Mouse (Mus musculus) small intestine, adult 2 months (tissue): ENCODE measurements around the gene Pygo1.

ENCODE experiments used
- CTCF ChIP-seq: fragments of 200-500 bp; IDR thresholded peaks from 2 replicates; pipeline ENCODE4 v1.5.1; 2012; ENCODE audit warnings: low read depth, mild to moderate bottlenecking, control low read depth, inconsistent platforms, low read length, moderate library complexity, mixed read lengths; ENCODE audit not compliant: insufficient replicate concordance, insufficient read length; ENCODE audit errors: extremely low read depth
- POLR2A ChIP-seq: fragments of 200-500 bp; IDR thresholded peaks from 2 replicates; pipeline ENCODE4 v1.6.1; 2012; ENCODE audit warnings: low read depth, mild to moderate bottlenecking, control low read depth, inconsistent platforms, low read length, moderate library complexity

GRCm38 (mm10) chr9:72958521-72959450 lies 33.3 kb downstream of the Pygo1 start, which contains the start of the genes Dyx1c1 and Gm44503:
- no peak for TF ChIP-seq CTCF
- peak; percentile 32; the same call in 1 of the 2 replicates for TF ChIP-seq POLR2A
